Mouse (Mus musculus) liver, embryonic 14.5 days (tissue): ENCODE data around the gene Rtn4rl1.
A peak's percentile ranks its signal among the peaks of the same experiment; 100 is the strongest.

Source experiments
- CTCF ChIP-seq: IDR thresholded peaks from 2 replicates; pipeline ENCODE4 v1.5.1; 2016; ENCODE audit warnings: antibody characterized with exemption, low read depth, control low read depth
- EP300 ChIP-seq: IDR thresholded peaks from 2 replicates; pipeline ENCODE4 v1.6.1; 2016; ENCODE audit warnings: antibody characterized with exemption, low read depth

DNA sequence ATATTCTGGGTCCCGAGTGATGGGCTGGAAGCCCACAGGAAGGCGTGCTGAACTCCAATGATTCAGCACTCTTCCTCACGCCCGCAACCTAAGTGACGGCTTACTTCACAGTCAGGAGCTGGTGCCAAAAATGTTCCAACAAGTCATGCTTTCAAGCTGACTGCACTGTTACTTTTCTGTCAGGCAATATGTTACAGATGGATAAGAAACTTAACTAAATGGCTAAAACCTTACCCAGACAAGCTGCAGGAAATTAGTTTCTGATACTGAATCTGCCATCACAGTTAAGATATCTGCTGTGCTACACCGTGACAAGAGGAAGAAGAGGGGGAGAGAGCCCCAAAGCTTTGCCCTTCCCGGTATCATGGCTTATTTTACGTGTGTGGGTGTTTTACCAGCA is 120.3 kb downstream of the Rtn4rl1 start:
- TF ChIP-seq CTCF, result no peak
- peak; percentile 34; the same call in 1 of the 2 replicates for TF ChIP-seq EP300
